Mouse (Mus musculus) fat pad, adult 2 months (tissue): ENCODE results near the gene Hspg2.
"Not testable (repeated sequence)": the region's sequence is repeated elsewhere in the genome, so short reads cannot be mapped to it uniquely, and the experiment has no call there.

Source experiments
- DNase-seq: peaks from one replicate; pipeline ENCODE4 v3.0.0-alpha.2; 2011; ENCODE audit warnings: low read depth, low spot score; ENCODE audit errors: extremely low read depth

The Hspg2 gene

GRCm38 (mm10) chr4:137468260-137469080 is at the start of gene Hspg2:
Gene Hspg2, plus strand, starts transcription at chr4:137468769.
- peak; percentile 39 for DNase-seq

GRCm38 (mm10) chr4:137430502-137430901 is 38.1 kb upstream of the Hspg2 start, which contains the start of gene Cela3b:
Gene Cela3b, minus strand, starts transcription at chr4:137430540.
- DNase-seq: no peak

GRCm38 (mm10) chr4:137432700-137433550 is 35.6 kb upstream of the Hspg2 start:
- DNase-seq: not testable (repeated sequence)

DNA sequence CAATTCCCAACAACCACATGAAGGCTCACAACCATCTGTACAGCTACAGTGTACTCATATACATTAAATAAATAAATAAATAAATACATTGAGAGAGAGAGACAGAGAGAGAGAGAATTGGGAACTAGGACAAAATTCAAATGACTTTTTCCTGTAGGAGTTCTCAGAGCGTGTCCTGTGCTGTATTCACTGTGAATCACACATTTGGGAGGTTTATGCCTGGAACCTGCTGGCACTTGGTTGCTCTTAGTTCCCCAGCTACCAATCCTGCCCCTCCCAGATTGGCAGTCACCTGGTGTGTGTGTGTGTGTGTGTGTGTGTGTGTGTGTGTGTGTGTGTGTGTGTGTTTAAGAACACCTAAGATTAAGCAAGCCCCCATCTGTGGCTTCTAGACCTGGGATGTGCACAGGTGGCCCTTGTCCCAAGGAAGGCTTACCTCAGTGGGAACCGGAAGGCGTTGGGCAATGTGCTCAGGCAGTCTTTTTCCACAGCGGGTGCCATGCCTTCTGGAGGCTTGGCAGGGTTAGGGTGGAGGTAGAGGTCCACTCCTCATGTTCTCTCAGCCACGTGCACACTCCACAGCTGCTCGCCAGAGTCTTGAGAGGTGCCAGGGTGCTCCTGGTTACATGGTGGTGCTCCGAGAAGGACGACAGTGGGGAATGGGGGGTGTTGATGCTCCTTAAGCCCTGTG is 31.4 kb upstream of the Hspg2 start:
- no peak for DNase-seq

- no peak for DNase-seq
These were observed 29.7 kb upstream of the Hspg2 start for GRCm38 (mm10) chr4:137438842-137439241.

DNA sequence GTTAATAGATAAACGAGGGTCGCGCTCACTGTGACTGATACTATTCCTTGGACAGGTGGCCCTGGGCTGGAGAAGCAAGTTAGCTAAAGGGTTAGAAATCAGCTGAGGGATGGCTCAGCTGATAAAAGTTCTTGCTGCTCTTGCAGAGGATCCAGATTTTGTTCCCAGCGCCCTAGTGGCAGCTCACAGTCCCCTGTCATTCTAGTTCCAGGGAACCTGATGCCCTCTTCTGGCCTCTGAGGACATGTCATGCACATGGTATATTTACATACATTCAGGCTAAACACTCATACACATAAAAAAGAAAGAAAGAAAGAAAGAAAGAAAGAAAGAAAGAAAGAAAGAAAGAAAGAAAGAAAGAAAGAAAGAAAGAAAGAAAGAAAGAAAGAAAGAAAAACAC is 27.2 kb upstream of the Hspg2 start:
- DNase-seq: no peak

GRCm38 (mm10) chr4:137443625-137444024 is 24.9 kb upstream of the Hspg2 start:
- no peak for DNase-seq

- DNase-seq: no peak
These were observed 22.7 kb upstream of the Hspg2 start for GRCm38 (mm10) chr4:137445881-137446280.

- DNase-seq: no peak
These were observed 21.0 kb upstream of the Hspg2 start for GRCm38 (mm10) chr4:137447363-137448196.

- DNase-seq: no peak
These were observed 20.4 kb upstream of the Hspg2 start for GRCm38 (mm10) chr4:137448197-137448596.

DNA sequence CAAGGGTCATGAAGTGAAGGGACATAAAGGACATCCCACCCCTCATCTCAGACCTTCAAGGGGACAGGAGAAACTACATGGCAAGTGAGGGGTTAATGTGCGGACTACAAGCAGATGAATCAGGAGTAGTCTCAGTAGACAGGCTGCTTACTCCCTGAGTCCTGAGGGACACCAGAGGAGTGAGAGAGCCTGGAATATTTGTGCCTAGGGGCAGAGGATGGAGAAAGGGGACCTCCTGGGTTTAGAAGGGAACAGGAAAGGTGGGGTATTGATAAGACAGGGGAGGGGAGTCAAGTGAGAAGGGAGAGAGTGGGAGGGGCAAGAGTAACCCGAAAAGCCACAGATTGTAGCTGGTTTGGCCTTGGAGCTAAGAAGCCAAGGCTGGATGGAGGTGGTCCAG is 19.9 kb upstream of the Hspg2 start:
- DNase-seq: no peak

DNA sequence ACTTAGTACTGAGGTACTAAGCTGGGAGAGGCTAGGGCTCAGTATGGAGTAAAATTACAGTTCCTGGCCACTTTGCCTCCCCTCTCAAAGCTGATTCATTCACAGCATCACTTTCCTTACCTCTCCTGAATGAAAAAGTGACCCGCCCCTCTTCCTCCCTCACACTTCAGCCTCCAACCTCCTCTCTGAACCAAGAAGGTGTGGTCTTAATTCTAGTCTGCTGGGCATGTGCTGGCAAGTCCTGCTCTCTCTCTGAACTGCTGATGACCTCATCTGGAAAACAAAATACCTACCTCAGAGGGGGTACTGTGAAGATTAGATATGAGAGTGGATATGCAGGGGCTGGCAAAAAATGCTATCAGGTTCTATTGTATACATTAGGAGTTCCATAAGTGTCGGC is 19.4 kb upstream of the Hspg2 start:
- DNase-seq: no peak

GRCm38 (mm10) chr4:137449715-137450114 is 18.9 kb upstream of the Hspg2 start:
- no peak for DNase-seq

DNA sequence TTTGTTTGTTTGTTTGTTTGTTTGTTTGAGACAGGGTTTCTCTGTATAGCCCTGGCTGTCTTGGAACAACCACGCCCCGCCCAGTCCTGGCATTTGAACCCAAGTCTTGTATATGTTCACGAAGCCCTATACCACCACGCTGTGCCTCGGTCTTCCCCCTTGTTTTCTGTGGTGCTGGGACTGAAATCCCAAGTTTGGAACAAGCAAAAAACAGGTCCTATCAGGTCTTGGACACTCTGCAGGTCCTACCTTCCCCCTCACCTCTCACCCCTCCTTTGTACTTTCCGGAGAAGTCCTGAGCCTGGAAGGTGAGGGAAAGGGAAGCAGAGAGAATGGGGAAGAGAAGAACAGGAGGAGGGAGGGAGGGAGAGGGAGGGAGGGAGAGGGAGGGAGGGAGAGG is 16.4 kb upstream of the Hspg2 start:
- DNase-seq: no peak

DNA sequence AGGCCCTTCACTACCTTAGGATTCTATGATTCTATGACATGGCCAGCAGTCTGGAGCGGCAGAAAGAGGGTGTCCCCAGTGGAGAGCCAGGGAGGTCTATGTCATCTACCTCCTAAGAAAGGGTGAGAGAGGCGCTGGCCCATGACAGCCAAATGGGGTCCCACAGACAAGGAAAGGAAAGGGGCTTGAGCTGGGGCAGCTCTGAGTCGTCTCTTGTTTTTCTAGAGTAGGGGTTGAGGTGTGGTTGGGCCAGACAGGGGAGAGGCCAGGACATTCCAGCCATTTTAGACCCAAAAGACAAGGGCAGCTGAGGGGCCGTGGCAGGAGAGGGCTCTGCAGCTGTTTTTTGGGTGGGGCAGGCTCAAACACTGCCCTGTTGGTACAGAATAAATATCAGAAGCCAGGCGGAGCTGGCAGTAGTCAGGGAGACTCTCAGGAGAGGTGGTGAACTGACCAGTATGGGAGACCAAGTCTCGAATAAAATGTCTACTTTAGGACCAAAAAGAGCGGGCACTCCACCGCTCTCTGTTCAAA is 15.3 kb upstream of the Hspg2 start, which contains the start of gene 1700013G24Rik:
Gene 1700013G24Rik, plus strand, starts transcription at position 51 of the 534 bp plus-strand sequence.
- no peak for DNase-seq

GRCm38 (mm10) chr4:137454582-137454981 is 14.0 kb upstream of the Hspg2 start:
- no peak for DNase-seq

GRCm38 (mm10) chr4:137456581-137456980 is 12.0 kb upstream of the Hspg2 start:
- DNase-seq: no peak

DNA sequence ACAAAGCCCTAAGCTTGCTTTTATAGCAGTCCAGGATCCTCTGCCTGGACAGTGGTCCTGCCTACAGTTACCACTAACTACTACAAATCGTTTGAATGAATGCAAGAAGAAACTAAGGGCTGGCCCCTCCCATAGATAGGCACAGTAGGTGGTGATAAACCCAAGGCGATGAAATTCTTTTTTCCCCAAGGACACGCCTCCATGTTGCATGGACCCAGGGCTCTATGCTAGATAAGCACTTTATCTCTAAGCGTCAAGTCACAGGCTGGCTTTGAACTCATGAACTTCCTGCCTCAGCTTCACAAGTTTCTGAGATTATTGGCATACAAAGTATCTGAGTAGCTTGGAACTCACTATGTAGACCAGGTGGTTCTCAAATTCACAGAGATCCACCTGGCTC is 11.3 kb upstream of the Hspg2 start:
- no peak for DNase-seq

DNA sequence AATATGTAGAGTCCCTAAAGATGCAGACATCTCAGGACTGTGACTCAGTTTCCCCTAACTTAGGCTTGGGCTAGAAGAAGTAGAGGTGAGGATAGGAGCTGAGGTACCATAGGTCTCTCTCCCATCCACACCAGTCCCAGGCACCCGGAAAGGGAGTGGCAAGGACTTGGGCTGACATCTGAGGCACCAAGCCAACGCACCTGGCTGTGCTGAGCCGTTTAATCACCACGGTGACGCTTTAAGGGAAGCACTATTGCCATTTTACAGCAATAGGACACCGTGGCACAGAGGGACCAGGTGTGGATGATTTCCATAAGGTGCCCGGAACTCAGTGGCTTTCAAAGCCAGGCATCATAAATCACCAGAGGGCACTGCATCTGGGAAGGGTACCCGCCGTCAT is 10.3 kb upstream of the Hspg2 start:
- DNase-seq: no peak

DNA sequence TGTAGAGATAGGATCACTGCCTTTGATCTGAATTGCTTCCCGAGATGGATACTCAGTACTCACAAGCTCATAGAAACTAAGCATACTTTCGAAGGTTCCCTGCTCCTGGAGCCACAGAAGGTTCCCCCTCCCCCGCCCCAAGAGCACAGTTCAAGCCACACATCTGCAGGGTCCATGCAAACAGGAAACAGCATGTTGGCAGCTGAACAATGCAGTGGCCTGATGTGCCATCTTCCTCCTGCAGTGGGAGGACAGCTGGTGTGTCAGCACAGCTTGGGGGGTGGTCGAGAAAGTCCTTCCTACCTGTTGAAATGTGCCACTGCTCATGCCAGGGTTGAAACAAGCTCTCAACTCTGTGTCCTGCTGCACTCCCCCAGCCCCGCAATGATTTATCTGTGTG is 9.7 kb upstream of the Hspg2 start:
- no peak for DNase-seq
